Mouse (Mus musculus) liver, adult 2 months (tissue): ENCODE data around the gene Hist2h2be. TPM values are rescaled to one million over a fixed set of nuclear protein-coding genes. Genes with fewer than 3 reads are reported as not detected.

Experiments
- DNase-seq: peaks from one replicate; pipeline ENCODE4 v3.0.0-alpha.2; 2011; ENCODE audit warnings: low read depth, low spot score; ENCODE audit errors: extremely low read depth
- H3K27ac ChIP-seq: fragments of 200-500 bp; replicated peaks from 2 replicates; pipeline ENCODE4 v1.5.1; 2012; ENCODE audit warnings: low read depth, mild to moderate bottlenecking, control low read depth, inconsistent platforms, low read length; ENCODE audit not compliant: insufficient read depth
- H3K27me3 ChIP-seq: fragments of 200-500 bp; 2 replicates; pipeline ENCODE4 v1.6.1; 2012; ENCODE audit warnings: mild to moderate bottlenecking, moderate library complexity, low read length, inconsistent platforms; ENCODE audit not compliant: control insufficient read depth, insufficient read depth
- H3K36me3 ChIP-seq: fragments of 200-500 bp; 2 replicates; pipeline ENCODE4 v1.6.1; 2012; ENCODE audit warnings: low read length, inconsistent platforms; ENCODE audit not compliant: control insufficient read depth, insufficient read depth
- H3K4me1 ChIP-seq: fragments of 200-500 bp; 2 replicates; pipeline ENCODE4 v1.6.1; 2011; ENCODE audit warnings: low read length; ENCODE audit not compliant: control insufficient read depth, insufficient read depth
- H3K4me3 ChIP-seq: fragments of 200-500 bp; 2 replicates; pipeline ENCODE4 v1.5.1; 2011; ENCODE audit warnings: low read depth, mild to moderate bottlenecking, control low read depth, low read length, moderate library complexity; ENCODE audit not compliant: insufficient read depth
- H3K79me2 ChIP-seq: fragments of 200-500 bp; 2 replicates; pipeline ENCODE4 v1.6.1; 2012; ENCODE audit warnings: inconsistent platforms, mild to moderate bottlenecking, low read length, moderate library complexity; ENCODE audit not compliant: control insufficient read depth, insufficient read depth
- H3K9ac ChIP-seq: fragments of 200-500 bp; 2 replicates; pipeline ENCODE4 v1.6.1; 2012; ENCODE audit warnings: low read depth, mild to moderate bottlenecking, control low read depth, inconsistent platforms, low read length
- CTCF ChIP-seq: fragments of 200-500 bp; IDR thresholded peaks from 2 replicates; pipeline ENCODE4 v1.5.1; 2011; ENCODE audit warnings: low read depth, low read length, control low read depth
- POLR2A ChIP-seq: fragments of 200-500 bp; IDR thresholded peaks from 2 replicates; pipeline ENCODE4 v1.6.1; 2011; ENCODE audit warnings: low read length, control low read depth; ENCODE audit not compliant: insufficient read depth; ENCODE audit errors: extremely low read depth
- WGBS: fragments of 180-500 bp; shearing (Covaris S2); methylation state at CpG from one replicate; pipeline ENCODE4 v1.1.7; 2018; 5-methylcytosine and 5-hydroxymethylcytosine counted together
- polyA plus RNA-seq: library from polyadenylated mRNA; depleted of rRNA; stranded (reverse); fragments of >200 nt; gene quantifications from 2 replicates; pipeline ENCODE4 v1.2.3, GENCODE M21; 2012
- total RNA-seq: library from RNA; depleted of rRNA; stranded (reverse); fragments of >200 nt; gene quantifications from 2 replicates; pipeline ENCODE4 v1.2.3, GENCODE M21; 2014

Gene Hist2h2be
- total and polyA plus RNA-seq, 2 experiments, result 1.4 to 2.9 TPM

GRCm38 (mm10) chr3:96254683-96255355 lies 33.9 kb downstream of the Hist2h2be start:
- Histone ChIP-seq H3K27me3 (no peaks in the 10 kb centered on the region), H3K36me3 (no peaks in the 10 kb centered on the region), H3K4me3 (no peak overlapping the region), H3K4me1 (no peaks in the 10 kb centered on the region; the same call in 1 of the 2 replicates), H3K27ac (no peak overlapping the region), H3K9ac (no peak overlapping the region), H3K79me2 (no peaks in the 10 kb centered on the region)
- no peak for DNase-seq
- TF ChIP-seq CTCF (no peak), POLR2A (no peak)
- WGBS, result 78% methylated on average over 10 of the region's 10 CpGs

- no peak overlapping the region for H3K4me3 ChIP-seq
- TF ChIP-seq CTCF, result no peak
- no peak for TF ChIP-seq POLR2A
- H3K36me3 ChIP-seq, result no peaks in the 10 kb centered on the region
- no peaks in the 10 kb centered on the region for H3K27me3 ChIP-seq
- no peaks in the 10 kb centered on the region; the same call in 1 of the 2 replicates for H3K4me1 ChIP-seq
- no peak overlapping the region for H3K9ac ChIP-seq
- WGBS, result 68% methylated on average over 5 of the region's 5 CpGs
- H3K27ac ChIP-seq, result no peak overlapping the region
- no peak for DNase-seq
- no peaks in the 10 kb centered on the region for H3K79me2 ChIP-seq
These were observed 35.1 kb downstream of the Hist2h2be start for GRCm38 (mm10) chr3:96255926-96256593.

GRCm38 (mm10) chr3:96257190-96257589 lies 36.3 kb downstream of the Hist2h2be start:
- WGBS, result 70% methylated on average over 3 of the region's 3 CpGs

GRCm38 (mm10) chr3:96260220-96260619 lies 39.3 kb downstream of the Hist2h2be start:
- Histone ChIP-seq H3K9ac (no peak overlapping the region), H3K4me3 (no peak overlapping the region), H3K36me3 (no peaks in the 10 kb centered on the region), H3K79me2 (no peaks in the 10 kb centered on the region), H3K4me1 (peaks cover 9% of the 10 kb centered on the region; the same call in 1 of the 2 replicates), H3K27ac (no peak overlapping the region), H3K27me3 (no peaks in the 10 kb centered on the region)
- no peak for DNase-seq
- no peak for TF ChIP-seq POLR2A
- TF ChIP-seq CTCF, result no peak
- 95% methylated on average over 5 of the region's 5 CpGs for WGBS

More at GRCm38 (mm10) chr3:96257190-96257589, 36.3 kb downstream of the Hist2h2be start:
- no peak overlapping the region for H3K4me3 ChIP-seq
- H3K27ac ChIP-seq, result no peak overlapping the region
- no peak for DNase-seq
- no peak overlapping the region for H3K9ac ChIP-seq
- no peaks in the 10 kb centered on the region for H3K27me3 ChIP-seq
- no peaks in the 10 kb centered on the region for H3K79me2 ChIP-seq
- TF ChIP-seq POLR2A, result no peak
- no peak for TF ChIP-seq CTCF
- peaks cover 4% of the 10 kb centered on the region; the same call in 1 of the 2 replicates for H3K4me1 ChIP-seq
- no peaks in the 10 kb centered on the region for H3K36me3 ChIP-seq

GRCm38 (mm10) chr3:96261623-96262022 lies 40.7 kb downstream of the Hist2h2be start:
- H3K9ac ChIP-seq, result peak overlapping the region; percentile 53
- no peaks in the 10 kb centered on the region for H3K27me3 ChIP-seq
- H3K27ac ChIP-seq, result peak overlapping the region; percentile 36
- no peaks in the 10 kb centered on the region for H3K79me2 ChIP-seq
- WGBS, result 65% methylated on average over 3 of the region's 3 CpGs
- no peak overlapping the region for H3K4me3 ChIP-seq
- no peak for DNase-seq
- H3K4me1 ChIP-seq, result peaks cover 9% of the 10 kb centered on the region; the same call in 1 of the 2 replicates
- no peaks in the 10 kb centered on the region for H3K36me3 ChIP-seq
- TF ChIP-seq POLR2A (no peak), CTCF (no peak)
